Mouse (Mus musculus) embryonic facial prominence, embryonic 14.5 days (tissue): ENCODE results near the gene Ccnb1. TPM values are rescaled to one million over a fixed set of nuclear protein-coding genes. Genes with fewer than 3 reads are reported as not detected.
A peak's percentile ranks its signal among the peaks of the same experiment; 100 is the strongest.

ENCODE experiments used
- ATAC-seq: fragments of 200-750 bp; cut with Nextera tagmentation; 2 replicates; pipeline ENCODE4 v1.8.0; 2017; ENCODE audit warnings: low read depth, moderate number of reproducible peaks, moderate TSS enrichment
- DNase-seq: peaks from one replicate; pipeline ENCODE4 v3.0.0-alpha.2; 2015; ENCODE audit warnings: low spot score
- H3K27ac ChIP-seq: fragments of 300-500 bp; sonication (generic); replicated peaks from 2 replicates; pipeline ENCODE4 v1.5.1; 2014; ENCODE audit warnings: low read depth, mild to moderate bottlenecking, low read length, moderate library complexity
- H3K27me3 ChIP-seq: fragments of 300-500 bp; sonication (generic); replicated peaks from 2 replicates; pipeline ENCODE4 v1.6.1; 2014; ENCODE audit warnings: low read length; ENCODE audit not compliant: control insufficient read depth, insufficient read depth
- H3K36me3 ChIP-seq: fragments of 300-500 bp; sonication (generic); 2 replicates; pipeline ENCODE4 v1.6.1; 2014; ENCODE audit warnings: low read length, mixed read lengths; ENCODE audit not compliant: control insufficient read depth, insufficient read depth
- H3K4me1 ChIP-seq: fragments of 300-500 bp; sonication (generic); 2 replicates; pipeline ENCODE4 v1.6.1; 2014; ENCODE audit warnings: antibody characterized with exemption, low read length; ENCODE audit not compliant: control insufficient read depth, insufficient read depth
- H3K4me2 ChIP-seq: fragments of 300-500 bp; sonication (generic); 2 replicates; pipeline ENCODE4 v1.6.1; 2014; ENCODE audit warnings: low read depth, mild to moderate bottlenecking, low read length, moderate library complexity, mixed read lengths
- H3K4me3 ChIP-seq: fragments of 300-500 bp; sonication (generic); 2 replicates; pipeline ENCODE4 v1.5.1; 2014; ENCODE audit warnings: low read depth, mild to moderate bottlenecking, low read length
- H3K9ac ChIP-seq: fragments of 300-500 bp; sonication (generic); 2 replicates; pipeline ENCODE4 v1.6.1; 2014; ENCODE audit warnings: low read depth, mild to moderate bottlenecking, low read length, moderate library complexity, mixed read lengths
- H3K9me3 ChIP-seq: fragments of 300-500 bp; sonication (generic); 2 replicates; pipeline ENCODE4 v1.6.1; 2016; ENCODE audit warnings: low read length; ENCODE audit not compliant: control insufficient read depth
- WGBS: fragments of 180-500 bp; shearing (Covaris S2); extraction: QIAGEN DNeasy Blood & Tissue Kit; methylation state at CpG from one replicate; pipeline ENCODE4 v1.1.7; 2014; 5-methylcytosine and 5-hydroxymethylcytosine counted together
- polyA plus RNA-seq: library from polyadenylated mRNA; unstranded; fragments of >200 nt; fragmentation: Nextera tagmentation; extraction: Ambion mirVana; gene quantifications from 2 replicates; pipeline ENCODE4 v1.2.1, GENCODE M21; 2014

Ccnb1 gene
- polyA plus RNA-seq, 1 experiment from 2014 or later: 169 TPM

- Histone ChIP-seq H3K9ac (no peak overlapping the region), H3K4me1 (no peaks in the 10 kb centered on the region), H3K4me3 (no peak overlapping the region), H3K9me3 (0 out of 2 replicates have a peak, but pooled peaks cover 4% of the 10 kb centered on the region), H3K4me2 (no peak overlapping the region), H3K36me3 (no peaks in the 10 kb centered on the region), H3K27me3 (no peaks in the 10 kb centered on the region), H3K27ac (no peak overlapping the region)
- ATAC-seq (no peak), DNase-seq (no peak)
- 82% methylated on average over 6 of the region's 6 CpGs for WGBS
These were observed 33.4 kb downstream of the Ccnb1 start for GRCm38 (mm10) chr13:100753011-100753410.

GRCm38 (mm10) chr13:100752529-100752928, 33.8 kb downstream of the Ccnb1 start:
- no peak for ATAC-seq
- H3K27ac ChIP-seq: no peak overlapping the region
- no peaks in the 10 kb centered on the region for H3K4me1 ChIP-seq
- 0 out of 2 replicates have a peak, but pooled peaks cover 4% of the 10 kb centered on the region for H3K9me3 ChIP-seq
- H3K27me3 ChIP-seq: no peaks in the 10 kb centered on the region
- H3K36me3 ChIP-seq: no peaks in the 10 kb centered on the region
- H3K9ac ChIP-seq: no peak overlapping the region
- DNase-seq: no peak
- H3K4me3 ChIP-seq: no peak overlapping the region
- WGBS: 93% methylated on average over 8 of the region's 8 CpGs
- no peak overlapping the region for H3K4me2 ChIP-seq

GRCm38 (mm10) chr13:100751402-100751801, 35.0 kb downstream of the Ccnb1 start:
- Histone ChIP-seq H3K4me2 (no peak overlapping the region), H3K27ac (no peak overlapping the region), H3K9ac (no peak overlapping the region), H3K27me3 (no peaks in the 10 kb centered on the region), H3K4me1 (no peaks in the 10 kb centered on the region), H3K36me3 (no peaks in the 10 kb centered on the region), H3K4me3 (no peak overlapping the region), H3K9me3 (0 out of 2 replicates have a peak, but pooled peaks cover 4% of the 10 kb centered on the region)
- WGBS: 93% methylated on average over 3 of the region's 3 CpGs
- DNase-seq: no peak
- no peak for ATAC-seq

- no peaks in the 10 kb centered on the region for H3K36me3 ChIP-seq
- H3K9me3 ChIP-seq: no peaks in the 10 kb centered on the region
- no peaks in the 10 kb centered on the region for H3K4me1 ChIP-seq
- H3K4me2 ChIP-seq: no peak overlapping the region
- no peak overlapping the region for H3K4me3 ChIP-seq
- no peak overlapping the region for H3K27ac ChIP-seq
- 72% methylated on average over 5 of the region's 5 CpGs for WGBS
- DNase-seq (no peak), ATAC-seq (no peak)
- no peak overlapping the region for H3K9ac ChIP-seq
- H3K27me3 ChIP-seq: no peaks in the 10 kb centered on the region
These were observed 35.6 kb downstream of the Ccnb1 start for GRCm38 (mm10) chr13:100750799-100751198.

- Histone ChIP-seq H3K4me3 (no peak overlapping the region), H3K27ac (no peak overlapping the region), H3K36me3 (no peaks in the 10 kb centered on the region), H3K27me3 (no peaks in the 10 kb centered on the region), H3K4me1 (peaks cover 3% of the 10 kb centered on the region; the same call in 1 of the 2 replicates), H3K9me3 (no peaks in the 10 kb centered on the region), H3K9ac (no peak overlapping the region), H3K4me2 (no peak overlapping the region)
- ATAC-seq: no peak
- DNase-seq: no peak
- WGBS: 57% methylated on average over 8 of the region's 8 CpGs
These were observed 37.7 kb downstream of the Ccnb1 start for GRCm38 (mm10) chr13:100748638-100749037.

GRCm38 (mm10) chr13:100746090-100746489, 40.3 kb downstream of the Ccnb1 start:
- H3K9ac ChIP-seq: no peak overlapping the region
- peaks cover 5% of the 10 kb centered on the region; the same call in 1 of the 2 replicates for H3K4me1 ChIP-seq
- H3K4me2 ChIP-seq: no peak overlapping the region
- no peaks in the 10 kb centered on the region for H3K36me3 ChIP-seq
- no peak for ATAC-seq
- no peaks in the 10 kb centered on the region for H3K9me3 ChIP-seq
- no peaks in the 10 kb centered on the region for H3K27me3 ChIP-seq
- H3K27ac ChIP-seq: no peak overlapping the region
- WGBS: 83% methylated on average over 3 of the region's 3 CpGs
- H3K4me3 ChIP-seq: no peak overlapping the region
- no peak for DNase-seq

GRCm38 (mm10) chr13:100744036-100744744, 42.2 kb downstream of the Ccnb1 start, which contains the start of gene Mrps36:
Gene Mrps36, minus strand, starts transcription at chr13:100744659.
- 0% methylated on average over 39 of the region's 52 CpGs for WGBS
- peak within 1 kb of the TSS; percentile 78 for H3K4me3 ChIP-seq
- peak within 1 kb of the TSS; percentile 70 for H3K4me2 ChIP-seq
- H3K4me1 ChIP-seq: peaks cover 5% of the 10 kb centered on the region; the same call in 1 of the 2 replicates
- H3K27me3 ChIP-seq: no peaks in the 10 kb centered on the region
- H3K9ac ChIP-seq: peak within 1 kb of the TSS; percentile 84
- no peaks in the 10 kb centered on the region for H3K9me3 ChIP-seq
- peak within 1 kb of the TSS; percentile 93 for H3K27ac ChIP-seq
- ATAC-seq (peak; percentile 97), DNase-seq (peak; percentile 96)
- H3K36me3 ChIP-seq: no peaks in the 10 kb centered on the region

GRCm38 (mm10) chr13:100743346-100744035, 42.9 kb downstream of the Ccnb1 start:
- whole genome bisulfite sequencing: 68% methylated on average over 11 of the region's 11 CpGs
- DNase-seq: no peak
- Histone ChIP-seq H3K4me3 (peak overlapping the region; percentile 78), H3K36me3 (no peaks in the 10 kb centered on the region; the same call in 1 of the 2 replicates), H3K27me3 (no peaks in the 10 kb centered on the region), H3K4me2 (peak overlapping the region; percentile 70), H3K9ac (peak overlapping the region; percentile 84), H3K9me3 (no peaks in the 10 kb centered on the region), H3K4me1 (peaks cover 5% of the 10 kb centered on the region; the same call in 1 of the 2 replicates), H3K27ac (peak overlapping the region; percentile 93)
- ATAC-seq: peak; percentile 30; the same call in 1 of the 2 replicates
